Mouse (Mus musculus): Measurements from ENCODE around the gene Med9. TPM values are rescaled to one million over a fixed set of nuclear protein-coding genes. Genes with fewer than 3 reads are reported as not detected.

Med9 gene
- polyA plus RNA-seq, 1 experiment from 2014 or later = 41.0 TPM

- no peak overlapping the region for H3K9ac ChIP-seq (replicated peaks)
- peaks cover 30% of the 10 kb centered on the region for H3K27me3 ChIP-seq (replicated peaks)
Observed at GRCm38 (mm10) chr11:59966102-59966483, 18.1 kb downstream of the Med9 start.

GRCm38 (mm10) chr11:59967765-59968164 is 19.8 kb downstream of the Med9 start:
- no peak overlapping the region for H3K4me3 ChIP-seq (replicated peaks)
- H3K4me2 ChIP-seq = no peak overlapping the region
- no peak for ATAC-seq (ENCODE audit: low FRiP score)
- no peaks in the 10 kb centered on the region for H3K9me3 ChIP-seq (replicated peaks)
- H3K4me1 ChIP-seq = peaks cover 28% of the 10 kb centered on the region
- peaks cover 21% of the 10 kb centered on the region for H3K27me3 ChIP-seq (replicated peaks)
- no peaks in the 10 kb centered on the region for H3K36me3 ChIP-seq
- 73% methylated on average over 1 of the region's 1 CpGs for WGBS
- no peak overlapping the region for H3K9ac ChIP-seq (replicated peaks)
- no peak overlapping the region for H3K27ac ChIP-seq (replicated peaks)

More at GRCm38 (mm10) chr11:59966102-59966483, 18.1 kb downstream of the Med9 start:
- no peak overlapping the region for H3K27ac ChIP-seq (replicated peaks)
- peaks cover 28% of the 10 kb centered on the region for H3K4me1 ChIP-seq
- H3K4me3 ChIP-seq (replicated peaks) = no peak overlapping the region
- 47% methylated on average over 4 of the region's 4 CpGs for WGBS
- no peak overlapping the region for H3K4me2 ChIP-seq
- no peak for ATAC-seq (ENCODE audit: low FRiP score)
- peaks cover 10% of the 10 kb centered on the region; the same call in 1 of the 2 replicates for H3K36me3 ChIP-seq
- H3K9me3 ChIP-seq (replicated peaks) = no peaks in the 10 kb centered on the region

GRCm38 (mm10) chr11:59970780-59971179 is 22.8 kb downstream of the Med9 start:
- no peak for ATAC-seq (ENCODE audit: low FRiP score)
- no peak overlapping the region for H3K4me2 ChIP-seq
- 76% methylated on average over 5 of the region's 5 CpGs for WGBS
- H3K4me3 ChIP-seq (replicated peaks) = no peak overlapping the region
- no peaks in the 10 kb centered on the region for H3K27me3 ChIP-seq (replicated peaks)
- H3K9ac ChIP-seq (replicated peaks) = no peak overlapping the region
- H3K36me3 ChIP-seq = no peaks in the 10 kb centered on the region
- no peak overlapping the region for H3K27ac ChIP-seq (replicated peaks)
- H3K9me3 ChIP-seq (replicated peaks) = no peaks in the 10 kb centered on the region
- peaks cover 4% of the 10 kb centered on the region; the same call in 1 of the 2 replicates for H3K4me1 ChIP-seq

- ATAC-seq (ENCODE audit: low FRiP score) = no peak
- no peak overlapping the region for H3K27ac ChIP-seq (replicated peaks)
- WGBS = 46% methylated on average over 2 of the region's 2 CpGs
Observed at GRCm38 (mm10) chr11:59971691-59972090, 23.7 kb downstream of the Med9 start.

GRCm38 (mm10) chr11:59973389-59973788 is 25.4 kb downstream of the Med9 start:
- H3K36me3 ChIP-seq = no peaks in the 10 kb centered on the region
- no peak overlapping the region for H3K9ac ChIP-seq (replicated peaks)
- no peak overlapping the region for H3K4me3 ChIP-seq (replicated peaks)
- ATAC-seq (ENCODE audit: low FRiP score) = no peak
- no peaks in the 10 kb centered on the region; the same call in 1 of the 2 replicates for H3K4me1 ChIP-seq
- no peak overlapping the region for H3K4me2 ChIP-seq
- 70% methylated on average over 5 of the region's 5 CpGs for WGBS
- no peaks in the 10 kb centered on the region for H3K27me3 ChIP-seq (replicated peaks)
- H3K27ac ChIP-seq (replicated peaks) = no peak overlapping the region
- no peaks in the 10 kb centered on the region for H3K9me3 ChIP-seq (replicated peaks)

More at GRCm38 (mm10) chr11:59971691-59972090, 23.7 kb downstream of the Med9 start:
- H3K4me2 ChIP-seq = no peak overlapping the region
- H3K27me3 ChIP-seq (replicated peaks) = no peaks in the 10 kb centered on the region
- H3K4me1 ChIP-seq = no peaks in the 10 kb centered on the region
- no peaks in the 10 kb centered on the region for H3K9me3 ChIP-seq (replicated peaks)
- no peak overlapping the region for H3K4me3 ChIP-seq (replicated peaks)
- no peak overlapping the region for H3K9ac ChIP-seq (replicated peaks)
- no peaks in the 10 kb centered on the region for H3K36me3 ChIP-seq

GRCm38 (mm10) chr11:59975241-59975640 is 27.2 kb downstream of the Med9 start:
- no peak for ATAC-seq (ENCODE audit: low FRiP score)
- WGBS = 29% methylated on average over 10 of the region's 10 CpGs
- H3K4me2 ChIP-seq = no peak overlapping the region

GRCm38 (mm10) chr11:59977831-59978230 is 29.8 kb downstream of the Med9 start:
- Histone ChIP-seq H3K36me3 (no peaks in the 10 kb centered on the region), H3K4me3 (replicated peaks) (no peak overlapping the region), H3K9ac (replicated peaks) (no peak overlapping the region), H3K27me3 (replicated peaks) (no peaks in the 10 kb centered on the region), H3K4me1 (no peaks in the 10 kb centered on the region; the same call in 1 of the 2 replicates), H3K9me3 (replicated peaks) (no peaks in the 10 kb centered on the region), H3K4me2 (no peak overlapping the region), H3K27ac (replicated peaks) (no peak overlapping the region)
- WGBS = 78% methylated on average over 5 of the region's 5 CpGs
- no peak for ATAC-seq (ENCODE audit: low FRiP score)

More at GRCm38 (mm10) chr11:59975241-59975640, 27.2 kb downstream of the Med9 start:
- Histone ChIP-seq H3K4me1 (no peaks in the 10 kb centered on the region; the same call in 1 of the 2 replicates), H3K27me3 (replicated peaks) (no peaks in the 10 kb centered on the region), H3K9ac (replicated peaks) (no peak overlapping the region), H3K36me3 (no peaks in the 10 kb centered on the region), H3K27ac (replicated peaks) (no peak overlapping the region), H3K9me3 (replicated peaks) (no peaks in the 10 kb centered on the region), H3K4me3 (replicated peaks) (no peak overlapping the region)

- Histone ChIP-seq H3K27ac (replicated peaks) (no peak overlapping the region), H3K4me3 (replicated peaks) (no peak overlapping the region), H3K4me1 (no peaks in the 10 kb centered on the region), H3K27me3 (replicated peaks) (no peaks in the 10 kb centered on the region), H3K9ac (replicated peaks) (no peak overlapping the region), H3K9me3 (replicated peaks) (no peaks in the 10 kb centered on the region), H3K4me2 (no peak overlapping the region), H3K36me3 (no peaks in the 10 kb centered on the region)
- WGBS = 84% methylated on average over 1 of the region's 1 CpGs
- ATAC-seq (ENCODE audit: low FRiP score) = no peak
Observed at GRCm38 (mm10) chr11:59989406-59989805, 41.4 kb downstream of the Med9 start.

- Histone ChIP-seq H3K9me3 (replicated peaks) (no peaks in the 10 kb centered on the region), H3K27me3 (replicated peaks) (no peaks in the 10 kb centered on the region), H3K4me2 (no peak overlapping the region), H3K4me1 (no peaks in the 10 kb centered on the region), H3K27ac (replicated peaks) (no peak overlapping the region), H3K36me3 (no peaks in the 10 kb centered on the region), H3K9ac (replicated peaks) (no peak overlapping the region), H3K4me3 (replicated peaks) (no peak overlapping the region)
- WGBS = 76% methylated on average over 8 of the region's 8 CpGs
- ATAC-seq (ENCODE audit: low FRiP score) = no peak
Observed at GRCm38 (mm10) chr11:59991365-59991764, 43.4 kb downstream of the Med9 start.

GRCm38 (mm10) chr11:59994318-59994717 is 46.3 kb downstream of the Med9 start:
- Histone ChIP-seq H3K4me3 (replicated peaks) (no peak overlapping the region), H3K36me3 (no peaks in the 10 kb centered on the region), H3K4me2 (no peak overlapping the region), H3K9ac (replicated peaks) (no peak overlapping the region), H3K27ac (replicated peaks) (no peak overlapping the region), H3K4me1 (no peaks in the 10 kb centered on the region), H3K27me3 (replicated peaks) (no peaks in the 10 kb centered on the region), H3K9me3 (replicated peaks) (no peaks in the 10 kb centered on the region)
- ATAC-seq (ENCODE audit: low FRiP score) = no peak
- WGBS = 71% methylated on average over 9 of the region's 9 CpGs

- H3K4me3 ChIP-seq (replicated peaks) = no peak overlapping the region
- H3K9ac ChIP-seq (replicated peaks) = no peak overlapping the region
- no peak for ATAC-seq (ENCODE audit: low FRiP score)
- H3K27me3 ChIP-seq (replicated peaks) = no peaks in the 10 kb centered on the region
- no peaks in the 10 kb centered on the region for H3K36me3 ChIP-seq
- no peak overlapping the region for H3K4me2 ChIP-seq
- WGBS = 87% methylated on average over 5 of the region's 5 CpGs
- no peaks in the 10 kb centered on the region for H3K4me1 ChIP-seq
- H3K27ac ChIP-seq (replicated peaks) = no peak overlapping the region
- no peaks in the 10 kb centered on the region for H3K9me3 ChIP-seq (replicated peaks)
Observed at GRCm38 (mm10) chr11:60001231-60001980, 53.4 kb downstream of the Med9 start.

GRCm38 (mm10) chr11:60003811-60004210 is 55.8 kb downstream of the Med9 start:
- Histone ChIP-seq H3K9me3 (replicated peaks) (no peaks in the 10 kb centered on the region), H3K4me1 (no peaks in the 10 kb centered on the region), H3K4me2 (no peak overlapping the region), H3K36me3 (no peaks in the 10 kb centered on the region), H3K27me3 (replicated peaks) (no peaks in the 10 kb centered on the region), H3K4me3 (replicated peaks) (no peak overlapping the region), H3K9ac (replicated peaks) (no peak overlapping the region), H3K27ac (replicated peaks) (no peak overlapping the region)
- WGBS = 85% methylated on average over 8 of the region's 8 CpGs
- no peak for ATAC-seq (ENCODE audit: low FRiP score)
